Mouse (Mus musculus) CH12.LX (cell line): ENCODE data around the gene Vwa7.

Source experiments
- CHD2 ChIP-seq: IDR thresholded peaks from 2 replicates; pipeline ENCODE4 v1.6.1; 2011; ENCODE audit warnings: low read length, improper control_type of control experiment
- CTCF ChIP-seq, 2 experiments: IDR thresholded peaks in 1 of 2; conservative IDR thresholded peaks in 1 of 2; 2 replicates each; pipeline ENCODE4 v1.5.1; 2011 to 2012; ENCODE audit warnings: low read depth in 2 of 2, low read length in 2 of 2, improper control_type of control experiment in 1 of 2, inconsistent platforms in 1 of 2, mild to moderate bottlenecking in 1 of 2, moderate library complexity in 1 of 2
- EP300 ChIP-seq: IDR thresholded peaks from 2 replicates; pipeline ENCODE4 v1.6.1; 2011; ENCODE audit warnings: low read length, improper control_type of control experiment
- GABPA ChIP-seq: IDR thresholded peaks from 2 replicates; pipeline ENCODE4 v1.6.1; 2012; ENCODE audit warnings: low read depth, low read length, improper control_type of control experiment, inconsistent platforms; ENCODE audit not compliant: insufficient replicate concordance
- HCFC1 ChIP-seq: IDR thresholded peaks from 2 replicates; pipeline ENCODE4 v1.6.1; 2012; ENCODE audit warnings: low read depth, mild to moderate bottlenecking, inconsistent platforms, low read length, improper control_type of control experiment
- JUND ChIP-seq: conservative IDR thresholded peaks from 2 replicates; pipeline ENCODE4 v1.6.1; 2011; ENCODE audit warnings: low read depth, low read length, improper control_type of control experiment
- NRF1 ChIP-seq: IDR thresholded peaks from 2 replicates; pipeline ENCODE4 v1.6.1; 2014; ENCODE audit warnings: low read depth, mild to moderate bottlenecking, inconsistent platforms, low read length, improper control_type of control experiment, moderate library complexity
- POLR2A ChIP-seq: IDR thresholded peaks from 2 replicates; pipeline ENCODE4 v1.6.1; 2011; ENCODE audit warnings: low read depth, mild to moderate bottlenecking, improper control_type of control experiment, low read length
- SIN3A ChIP-seq: IDR thresholded peaks from 2 replicates; pipeline ENCODE4 v1.6.1; 2012; ENCODE audit warnings: low read length, improper control_type of control experiment, inconsistent platforms
- TBP ChIP-seq: conservative IDR thresholded peaks from 2 replicates; pipeline ENCODE4 v1.6.1; 2011; ENCODE audit warnings: low read depth, low read length, improper control_type of control experiment
- USF1 ChIP-seq: IDR thresholded peaks from 2 replicates; pipeline ENCODE4 v1.6.1; 2014; ENCODE audit warnings: low read depth, mild to moderate bottlenecking, inconsistent platforms, low read length, improper control_type of control experiment
- USF2 ChIP-seq: conservative IDR thresholded peaks from 2 replicates; pipeline ENCODE4 v1.6.1; 2011; ENCODE audit warnings: low read depth, low read length, improper control_type of control experiment

DNA sequence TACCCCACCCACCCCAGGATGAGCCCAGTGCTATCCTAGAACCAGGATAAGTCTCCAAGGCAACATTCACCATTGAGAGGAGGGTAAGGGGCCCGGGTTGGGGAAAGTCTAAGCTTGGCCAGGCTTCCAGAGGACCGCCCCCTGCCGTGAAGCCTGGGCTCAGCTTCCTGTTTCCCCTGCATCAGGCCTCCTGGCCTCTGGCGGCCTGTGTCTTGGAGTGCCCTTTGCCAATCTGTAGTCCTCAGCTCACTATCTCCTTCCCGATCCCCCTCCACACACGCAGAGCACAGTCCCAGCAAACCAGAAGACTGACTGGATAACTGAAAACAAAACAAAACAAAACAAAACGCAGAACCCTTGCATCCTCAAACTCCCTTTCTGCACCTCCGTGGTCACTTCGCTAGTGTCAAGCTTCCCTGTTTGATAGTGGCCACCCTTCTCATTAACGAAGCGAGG lies 33.2 kb downstream of the Vwa7 start, which contains the start of gene Clic1:
- no peak for TF ChIP-seq NRF1
- TF ChIP-seq CTCF (conservative IDR thresholded peaks at IDR 0.05 in 1 of 2, IDR thresholded peaks at IDR 0.05 in 1 of 2; ENCODE audit: low read depth in 2 of 2, low read length in 2 of 2): no peak; a peak in 1 of 4 replicates
- TF ChIP-seq GABPA: no peak
- no peak; the same call in 1 of the 2 replicates for TF ChIP-seq POLR2A
- TF ChIP-seq TBP: 0 out of 2 replicates have a peak, but pooled peaks have one; percentile 14
- no peak for TF ChIP-seq CHD2
- TF ChIP-seq HCFC1: no peak; the same call in 1 of the 2 replicates
- TF ChIP-seq SIN3A: no peak
- TF ChIP-seq USF2: no peak
- no peak for TF ChIP-seq JUND
- TF ChIP-seq USF1: no peak
- TF ChIP-seq EP300: no peak
